Comparison of ENCODE assay signal across 11 mouse cellular contexts in the genomic region with DNA sequence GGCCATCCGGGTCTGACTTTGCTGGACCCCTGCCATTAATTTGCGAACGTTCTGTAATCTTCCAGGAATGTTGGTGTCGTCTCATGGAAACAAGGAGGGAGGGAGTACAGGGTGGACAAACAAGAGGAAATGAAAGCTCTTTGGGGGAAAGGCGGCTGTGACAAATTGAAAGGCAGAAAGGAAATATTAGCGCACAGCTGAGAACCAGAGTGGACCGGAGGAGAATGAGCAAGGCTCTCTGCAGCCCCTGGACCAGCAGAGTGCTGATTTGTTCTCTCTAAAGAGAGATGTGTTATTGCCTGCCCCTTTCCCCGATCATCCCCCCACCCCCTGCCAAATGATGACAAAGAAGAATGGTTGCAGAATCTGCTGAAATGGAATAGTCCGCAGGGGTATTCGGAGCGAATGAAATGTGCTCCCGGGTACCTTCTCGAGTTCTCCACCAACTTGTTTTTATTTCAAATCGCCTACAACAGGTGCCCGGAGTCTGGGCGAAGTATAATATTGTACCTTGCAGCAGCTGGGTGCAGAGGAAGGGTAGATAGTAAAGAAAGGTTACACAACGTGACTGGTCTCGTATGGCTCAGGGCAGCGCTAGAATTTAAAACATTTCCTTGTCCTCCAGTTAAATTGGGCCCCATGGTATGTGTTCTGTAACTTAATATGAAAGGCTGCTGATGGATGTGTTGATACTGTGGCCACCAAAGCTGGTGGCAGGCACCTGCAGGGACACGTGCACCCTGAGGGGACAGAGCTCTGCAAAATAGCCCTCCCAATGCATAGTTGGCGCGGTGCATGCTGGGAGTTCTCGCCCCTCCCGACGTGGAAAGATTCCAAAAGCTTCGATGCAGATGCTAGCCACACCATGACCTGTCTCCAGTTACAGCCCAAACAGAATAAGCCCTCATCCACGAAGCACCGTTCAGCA.
A peak's percentile ranks its signal among the peaks of the same experiment; 100 is the strongest.
DNase-seq lines count a peak whose midpoint lies in the region; ATAC-seq lines count a peak whose summit lies in the region.
"Had no signal": no experiment of that assay in that cellular context is flagged by ENCODE, and none has a peak within 500 bp of the region (broad histone marks: within the 10 kb centered on the region; RNA-seq: fewer than 3 reads in every experiment).

No protein-coding gene starts in this region.

- 0 out of 2 replicates have a peak, but pooled peaks cover 2% of the 10 kb centered on the region for H3K4me1 ChIP-seq in intestine, embryonic 15.5 days (replicated peaks)
- peaks cover 2% of the 10 kb centered on the region; the same call in 1 of the 2 replicates for H3K4me1 ChIP-seq in intestine, embryonic 16.5 days (ENCODE audit: control insufficient read depth, insufficient read depth, low read length)

- H3K27ac ChIP-seq in intestine, embryonic 15.5 days: no peak overlapping the region
- no peak overlapping the region for H3K27ac ChIP-seq in intestine, embryonic 16.5 days (ENCODE audit: low read length)

- peak; percentile 27 for DNase-seq in embryo, embryonic 10 days (ENCODE audit: low spot score)
- DNase-seq in embryo, embryonic 10.5 days (ENCODE audit: low spot score): no peak
- DNase-seq in kidney, postnatal 10 days: peak; percentile 47
- DNase-seq in mesoderm, embryonic 11.5 days (ENCODE audit: low read depth, low spot score): peak; percentile 30
- no peak for DNase-seq in T-cell, adult 2 months (ENCODE audit: low spot score)
- no peak for DNase-seq in gastrocnemius, postnatal 36 days
- DNase-seq: cerebellum, adult 11 months; layer of hippocampus, adult 9-11 months; liver, embryonic 13.5 days had no signal

- no peak for ATAC-seq in intestine, embryonic 15.5 days
- no peak for ATAC-seq in intestine, embryonic 16.5 days

- no peaks in the 10 kb centered on the region for H3K36me3 ChIP-seq in intestine, embryonic 15.5 days
- H3K36me3 ChIP-seq in intestine, embryonic 16.5 days (ENCODE audit: control insufficient read depth, insufficient read depth, low read length): no peaks in the 10 kb centered on the region
- H3K36me3 ChIP-seq: liver, embryonic 13.5 days had no signal

- intact Hi-C loops in gastrocnemius, postnatal 36 days (cut with DNase I): loop anchor here (5.0 kb wide), 1 partner anchor 97 kb away; no protein-coding TSS in a partner anchor

- 62% methylated on average over 28 of the region's 28 CpGs for WGBS in intestine, embryonic 15.5 days
- 68% methylated on average over 28 of the region's 28 CpGs for WGBS in intestine, embryonic 16.5 days

- H3K9me3 ChIP-seq in intestine, embryonic 15.5 days: no peaks in the 10 kb centered on the region
- H3K9me3 ChIP-seq in intestine, embryonic 16.5 days (ENCODE audit: control insufficient read depth, low read length): no peaks in the 10 kb centered on the region
- H3K9me3 ChIP-seq: liver, embryonic 13.5 days had no signal

- H3K9ac ChIP-seq in intestine, embryonic 15.5 days: no peak overlapping the region
- no peak overlapping the region for H3K9ac ChIP-seq in intestine, embryonic 16.5 days (ENCODE audit: low read depth, low read length)
- H3K9ac ChIP-seq: liver, embryonic 13.5 days had no signal

- H3K4me3 ChIP-seq in intestine, embryonic 15.5 days (replicated peaks): no peak overlapping the region
- no peak overlapping the region for H3K4me3 ChIP-seq in intestine, embryonic 16.5 days (ENCODE audit: low read length)
- H3K4me3 ChIP-seq: liver, embryonic 13.5 days had no signal

- H3K4me2 ChIP-seq in intestine, embryonic 15.5 days (replicated peaks): 0 out of 2 replicates have a peak overlapping the region, but pooled peaks have one; percentile 12
- no peak overlapping the region for H3K4me2 ChIP-seq in intestine, embryonic 16.5 days (ENCODE audit: low read depth, low read length)
- H3K4me2 ChIP-seq: liver, embryonic 13.5 days had no signal

- H3K27me3 ChIP-seq in intestine, embryonic 15.5 days (replicated peaks): no peaks in the 10 kb centered on the region
- H3K27me3 ChIP-seq in intestine, embryonic 16.5 days (replicated peaks; ENCODE audit: control insufficient read depth, insufficient read depth, low read length): no peaks in the 10 kb centered on the region
- H3K27me3 ChIP-seq: liver, embryonic 13.5 days had no signal

Comparison
In these comparisons a context has a peak if more than half of its experiments do, and no peak if none do; other contexts are left out.
1. DNase-seq: peak in embryo, embryonic 10 days (single experiment), kidney, postnatal 10 days (single experiment) and mesoderm, embryonic 11.5 days (single experiment); none in embryo, embryonic 10.5 days (single experiment), T-cell, adult 2 months (single experiment) and gastrocnemius, postnatal 36 days (0 of 2).